Comparison of ENCODE assay signal across 14 mouse cellular contexts in the genomic region with DNA sequence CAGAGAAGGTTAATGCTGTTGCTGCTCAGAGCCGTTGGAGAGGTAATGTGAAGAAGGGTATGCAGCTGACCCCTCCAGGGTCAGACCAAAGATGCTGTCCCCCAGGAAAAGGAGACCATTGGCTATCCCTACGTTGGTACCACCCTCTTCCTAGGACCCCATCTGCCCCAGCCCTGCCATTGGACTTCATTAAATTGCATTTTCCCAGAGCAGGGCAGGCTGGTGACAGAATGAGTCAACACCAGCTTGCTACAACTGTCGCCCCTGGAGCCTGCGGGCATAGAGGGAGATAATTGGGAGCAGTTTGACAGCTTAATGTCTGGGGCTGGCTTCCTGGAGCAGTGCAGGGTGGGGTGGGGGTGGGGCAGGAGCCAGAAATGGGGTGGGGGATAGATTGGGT. TPM values are rescaled to one million over a fixed set of nuclear protein-coding genes. Genes with fewer than 3 reads are reported as not detected.
A peak's percentile ranks its signal among the peaks of the same experiment; 100 is the strongest.
DNase-seq lines count a peak whose midpoint lies in the region; ATAC-seq and TF ChIP-seq lines count a peak whose summit lies in the region.
"Had no signal": no experiment of that assay in that cellular context is flagged by ENCODE, and none has a peak within 500 bp of the region (broad histone marks: within the 10 kb centered on the region; RNA-seq: fewer than 3 reads in every experiment).

No protein-coding gene starts in this region.

- peak; percentile 72; the same call in 1 of the 2 replicates for ATAC-seq in forebrain, embryonic 13.5 days
- ATAC-seq in hindbrain, postnatal 0 days = no peak
- ATAC-seq in neural tube, embryonic 13.5 days (ENCODE audit: low read depth) = peak; percentile 76
- no peak for ATAC-seq in kidney, embryonic 16.5 days (ENCODE audit: low FRiP score, low TSS enrichment)
- ATAC-seq: CD4-positive, CD25-positive, alpha-beta regulatory T cell, adult 4 months; intestine, postnatal 0 days had no signal

- H3K4me1 ChIP-seq in forebrain, embryonic 13.5 days = peaks cover 63% of the 10 kb centered on the region
- H3K4me1 ChIP-seq in hindbrain, postnatal 0 days (ENCODE audit: insufficient read depth, low read length) = peaks cover 11% of the 10 kb centered on the region
- H3K4me1 ChIP-seq in neural tube, embryonic 13.5 days (replicated peaks) = peaks cover 82% of the 10 kb centered on the region
- no peaks in the 10 kb centered on the region for H3K4me1 ChIP-seq in kidney, embryonic 16.5 days (ENCODE audit: insufficient read depth, low read length)

- no peak overlapping the region for H3K9ac ChIP-seq in forebrain, embryonic 13.5 days
- H3K9ac ChIP-seq in hindbrain, postnatal 0 days (replicated peaks; ENCODE audit: low read length) = no peak overlapping the region; the same call in 1 of the 2 replicates
- H3K9ac ChIP-seq in neural tube, embryonic 13.5 days = 0 out of 2 replicates have a peak overlapping the region, but pooled peaks have one; percentile 38
- no peak overlapping the region for H3K9ac ChIP-seq in kidney, embryonic 16.5 days (replicated peaks; ENCODE audit: low read length)

- no peak overlapping the region for H3K4me3 ChIP-seq in forebrain, embryonic 13.5 days
- no peak overlapping the region for H3K4me3 ChIP-seq in hindbrain, postnatal 0 days (ENCODE audit: low read length)
- H3K4me3 ChIP-seq in neural tube, embryonic 13.5 days = no peak overlapping the region
- H3K4me3 ChIP-seq in kidney, embryonic 16.5 days (ENCODE audit: low read length) = no peak overlapping the region

- H3K36me3 ChIP-seq in forebrain, embryonic 13.5 days (ENCODE audit: poor library complexity, severe bottlenecking) = peaks cover 3% of the 10 kb centered on the region; the same call in 1 of the 2 replicates
- no peaks in the 10 kb centered on the region for H3K36me3 ChIP-seq in hindbrain, postnatal 0 days (ENCODE audit: insufficient read depth, low read length)
- no peaks in the 10 kb centered on the region for H3K36me3 ChIP-seq in neural tube, embryonic 13.5 days
- no peaks in the 10 kb centered on the region for H3K36me3 ChIP-seq in kidney, embryonic 16.5 days (ENCODE audit: insufficient read depth, low read length)

- 15% methylated on average over 4 of the region's 4 CpGs for WGBS in forebrain, embryonic 13.5 days
- 16% methylated on average over 4 of the region's 4 CpGs for WGBS in hindbrain, postnatal 0 days
- WGBS in neural tube, embryonic 13.5 days = 11% methylated on average over 4 of the region's 4 CpGs
- 27% methylated on average over 4 of the region's 4 CpGs for WGBS in kidney, embryonic 16.5 days

- TF ChIP-seq CTCF in hindbrain, postnatal 0 days (IDR thresholded peaks at IDR 0.05; ENCODE audit: low read depth) = no peak

- peak overlapping the region; percentile 36 for H3K27ac ChIP-seq in forebrain, embryonic 13.5 days
- no peak overlapping the region for H3K27ac ChIP-seq in hindbrain, postnatal 0 days
- peak overlapping the region; percentile 67 for H3K27ac ChIP-seq in neural tube, embryonic 13.5 days (replicated peaks)
- no peak overlapping the region for H3K27ac ChIP-seq in kidney, embryonic 16.5 days (ENCODE audit: low read length)

- DNase-seq in embryo, embryonic 11 days = peak; percentile 49
- peak; percentile 45 for DNase-seq in hindbrain, postnatal 0 days (ENCODE audit: low spot score)
- no peak for DNase-seq in gastrocnemius, postnatal 10 days
- no peak for DNase-seq in thymus, postnatal 14 days
- no peak for DNase-seq in cerebellum, adult 9-11 months
- DNase-seq: cerebellum, postnatal 14 days; gastrocnemius, postnatal 36 days; kidney, postnatal 36 days; lung, adult 2 months had no signal

- no peaks in the 10 kb centered on the region for H3K27me3 ChIP-seq in forebrain, embryonic 13.5 days
- no peaks in the 10 kb centered on the region for H3K27me3 ChIP-seq in hindbrain, postnatal 0 days (ENCODE audit: insufficient read depth, low read length)
- no peaks in the 10 kb centered on the region for H3K27me3 ChIP-seq in neural tube, embryonic 13.5 days
- no peaks in the 10 kb centered on the region for H3K27me3 ChIP-seq in kidney, embryonic 16.5 days (ENCODE audit: insufficient read depth, low read length)

- peak overlapping the region; percentile 5; the same call in 1 of the 2 replicates for H3K4me2 ChIP-seq in forebrain, embryonic 13.5 days
- no peak overlapping the region for H3K4me2 ChIP-seq in hindbrain, postnatal 0 days (ENCODE audit: low read depth, low read length)
- H3K4me2 ChIP-seq in neural tube, embryonic 13.5 days = peak overlapping the region; percentile 11; the same call in 1 of the 2 replicates
- no peak overlapping the region for H3K4me2 ChIP-seq in kidney, embryonic 16.5 days (replicated peaks; ENCODE audit: low read depth, low read length)

- H3K9me3 ChIP-seq in forebrain, embryonic 13.5 days (replicated peaks) = peaks cover 2% of the 10 kb centered on the region; the same call in 1 of the 2 replicates
- no peaks in the 10 kb centered on the region for H3K9me3 ChIP-seq in hindbrain, postnatal 0 days (ENCODE audit: low read length)
- 0 out of 2 replicates have a peak, but pooled peaks cover under 1% of the 10 kb centered on the region for H3K9me3 ChIP-seq in neural tube, embryonic 13.5 days
- H3K9me3 ChIP-seq in kidney, embryonic 16.5 days (ENCODE audit: low read length) = no peaks in the 10 kb centered on the region

RNA-seq across cellular contexts. Expression of a gene that starts 25.0 kb away (rescaled TPM):
- 8.8 and 10.0 TPM in 2 replicates for polyA plus RNA-seq in forebrain, embryonic 13.5 days (2015; fragmentation: Nextera tagmentation; extraction: Ambion mirVana)
- 69.2 and 72.8 TPM in 2 replicates for total RNA-seq in hindbrain, postnatal 0 days (2014; rRNA removed)
- 15.7 and 17.1 TPM in 2 replicates for polyA plus RNA-seq in hindbrain, postnatal 0 days (2015; fragmentation: Nextera tagmentation; extraction: Ambion mirVana)
- 12.0 and 14.1 TPM in 2 replicates for polyA plus RNA-seq in neural tube, embryonic 13.5 days (2015; fragmentation: Nextera tagmentation; extraction: Ambion mirVana)
- total RNA-seq in gastrocnemius, postnatal 10 days (2021) = 1 to 10 TPM; 7.7 to 9.7 TPM
- 4.3 and 4.7 TPM in 2 replicates for polyA plus RNA-seq in kidney, embryonic 16.5 days (2015; fragmentation: Nextera tagmentation; extraction: Ambion mirVana)

Comparison
In these comparisons a context has a peak if more than half of its experiments do, and no peak if none do; other contexts are left out.
1. DNase-seq: peak in embryo, embryonic 11 days (single experiment) and hindbrain, postnatal 0 days (single experiment); none in gastrocnemius, postnatal 10 days (single experiment), thymus, postnatal 14 days (single experiment) and cerebellum, adult 9-11 months (single experiment).
2. ATAC-seq: peak in forebrain, embryonic 13.5 days (single experiment) and neural tube, embryonic 13.5 days (single experiment); none in hindbrain, postnatal 0 days (single experiment) and kidney, embryonic 16.5 days (single experiment).
3. H3K27ac ChIP-seq: peak in forebrain, embryonic 13.5 days (single experiment) and neural tube, embryonic 13.5 days (single experiment); none in hindbrain, postnatal 0 days (single experiment) and kidney, embryonic 16.5 days (single experiment).
4. H3K4me2 ChIP-seq: peak in forebrain, embryonic 13.5 days (single experiment) and neural tube, embryonic 13.5 days (single experiment); none in hindbrain, postnatal 0 days (single experiment) and kidney, embryonic 16.5 days (single experiment).